In the genomic region with DNA sequence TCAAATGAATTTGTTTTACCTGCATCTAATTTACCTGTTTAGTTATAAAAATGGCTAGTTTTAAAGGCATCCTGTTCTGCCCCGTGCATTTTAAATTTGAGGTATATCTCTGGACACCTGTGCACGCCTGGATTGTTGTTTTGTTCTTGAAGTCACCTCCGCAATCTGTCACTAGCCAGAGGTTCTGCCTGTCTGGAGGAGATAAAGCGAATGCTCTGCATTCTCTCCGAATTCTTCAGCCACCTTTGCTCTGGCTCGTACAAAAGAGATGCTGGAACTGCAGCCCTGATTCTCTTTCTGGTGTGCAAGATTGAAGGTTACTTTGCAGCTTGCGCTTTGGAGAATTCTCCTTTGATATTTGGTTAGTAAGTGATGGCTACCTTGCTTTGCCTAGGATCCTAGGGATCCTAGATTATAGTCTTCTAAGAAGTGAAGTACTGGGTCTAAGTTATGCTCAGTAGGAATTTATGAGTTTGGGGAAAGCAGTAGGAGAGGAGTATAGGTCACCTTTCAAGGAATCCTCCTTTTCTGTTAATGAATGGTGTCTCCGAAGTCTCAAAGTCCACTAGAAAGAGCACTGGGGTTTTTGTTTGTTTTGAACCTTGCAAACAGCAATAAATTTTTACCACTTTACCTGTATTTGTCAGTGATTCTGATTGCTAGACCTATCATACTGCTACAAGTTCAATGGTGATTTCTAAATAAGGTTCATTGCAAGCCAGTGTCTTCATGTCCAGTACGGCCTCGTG, we compare ENCODE assay signal across 8 mouse cellular contexts.
DNase-seq lines count a peak whose midpoint lies in the region; ATAC-seq and TF ChIP-seq lines count a peak whose summit lies in the region.

No protein-coding gene starts in this region.

- TF ChIP-seq POLR2A in MEL (IDR thresholded peaks at IDR 0.05; ENCODE audit: control insufficient read depth in 1 of 2, insufficient read depth in 1 of 2, low read depth in 1 of 2, low read length in 2 of 2, poor library complexity in 1 of 2), result no peak

- peaks cover 14% of the 10 kb centered on the region; the same call in 1 of the 2 replicates for H3K27me3 ChIP-seq in hindbrain, embryonic 14.5 days (ENCODE audit: control insufficient read depth, insufficient read depth, low read length)
- no peaks in the 10 kb centered on the region; the same call in 1 of the 2 replicates for H3K27me3 ChIP-seq in hindbrain, embryonic 11.5 days (ENCODE audit: control insufficient read depth, insufficient read depth, low read length)
- H3K27me3 ChIP-seq in MEL (ENCODE audit: control insufficient read depth in 1 of 2, insufficient read depth in 2 of 2, low read length in 2 of 2), result no peaks in the 10 kb centered on the region

- no peak for DNase-seq in hindbrain, embryonic 14.5 days (ENCODE audit: low spot score)
- DNase-seq in hindbrain, embryonic 11.5 days (ENCODE audit: low spot score), result no peak
- DNase-seq in MEL (ENCODE audit: low read depth, low spot score), result peak; percentile 19
- DNase-seq in induced T-regulatory cell, adult 2 months (ENCODE audit: low read depth), result peak; percentile 9
- DNase-seq in layer of hippocampus, postnatal 14 days (ENCODE audit: low spot score in 2 of 2), result no peak
- DNase-seq in urinary bladder, postnatal 25 days (ENCODE audit: low spot score), result no peak
- no peak for DNase-seq in adrenal gland, adult (ENCODE audit: inconsistent age in 2 of 2, low spot score in 1 of 2)

- 70% methylated on average over 10 of the region's 10 CpGs for WGBS in hindbrain, embryonic 14.5 days
- 68% methylated on average over 10 of the region's 10 CpGs for WGBS in hindbrain, embryonic 11.5 days

- H3K4me1 ChIP-seq in hindbrain, embryonic 14.5 days (replicated peaks; ENCODE audit: control insufficient read depth, insufficient read depth, low read length), result peaks cover 3% of the 10 kb centered on the region; the same call in 1 of the 2 replicates
- H3K4me1 ChIP-seq in hindbrain, embryonic 11.5 days (replicated peaks; ENCODE audit: control insufficient read depth, insufficient read depth, low read length), result no peaks in the 10 kb centered on the region
- peaks cover 8 to 14% of the 10 kb centered on the region in 2 experiments; a peak in 3 of 4 replicates for H3K4me1 ChIP-seq in MEL (ENCODE audit: control insufficient read depth in 1 of 2, insufficient read depth in 2 of 2, low read length in 2 of 2)

- no peaks in the 10 kb centered on the region for H3K36me3 ChIP-seq in hindbrain, embryonic 14.5 days (replicated peaks; ENCODE audit: control insufficient read depth, insufficient read depth)
- no peaks in the 10 kb centered on the region for H3K36me3 ChIP-seq in hindbrain, embryonic 11.5 days (ENCODE audit: control insufficient read depth, insufficient read depth, low read length)
- H3K36me3 ChIP-seq in MEL (ENCODE audit: control insufficient read depth in 1 of 2, insufficient read depth in 2 of 2, low read length in 2 of 2), result peaks cover 0 to 11% of the 10 kb centered on the region in 2 experiments; a peak in 2 of 4 replicates

- peak overlapping the region; percentile 96; the same call in 1 of the 2 replicates for H3K4me2 ChIP-seq in hindbrain, embryonic 14.5 days (replicated peaks)
- H3K4me2 ChIP-seq in hindbrain, embryonic 11.5 days (replicated peaks; ENCODE audit: low read depth, low read length), result no peak overlapping the region

- H3K4me3 ChIP-seq in hindbrain, embryonic 14.5 days (replicated peaks; ENCODE audit: low read length), result no peak overlapping the region
- no peak overlapping the region for H3K4me3 ChIP-seq in hindbrain, embryonic 11.5 days (ENCODE audit: low read depth, low read length)
- H3K4me3 ChIP-seq in MEL (ENCODE audit: control insufficient read depth in 1 of 2, insufficient read depth in 1 of 2, low read depth in 2 of 2, low read length in 2 of 2), result peak overlapping the region in 1 of 2 experiments; percentile 83; a peak in 2 of 4 replicates

- no peaks in the 10 kb centered on the region for H3K9me3 ChIP-seq in hindbrain, embryonic 14.5 days (ENCODE audit: control insufficient read depth, low read length)
- no peaks in the 10 kb centered on the region for H3K9me3 ChIP-seq in hindbrain, embryonic 11.5 days (ENCODE audit: control insufficient read depth, low read length)
- no peaks in the 10 kb centered on the region for H3K9me3 ChIP-seq in MEL (replicated peaks; ENCODE audit: insufficient read depth, low read length)

- TF ChIP-seq EP300 in MEL (IDR thresholded peaks at IDR 0.05; ENCODE audit: low read depth in 1 of 2, low read length in 2 of 2), result no peak

- TF ChIP-seq CTCF in MEL (IDR thresholded peaks at IDR 0.05 in 2 of 3, conservative IDR thresholded peaks at IDR 0.05 in 1 of 3; ENCODE audit: control insufficient read depth in 1 of 3, insufficient read depth in 1 of 3, low read depth in 2 of 3, low read length in 3 of 3, poor library complexity in 1 of 3, severe bottlenecking in 1 of 3), result no peak

- H3K27ac ChIP-seq in hindbrain, embryonic 14.5 days, result no peak overlapping the region
- H3K27ac ChIP-seq in hindbrain, embryonic 11.5 days (ENCODE audit: low read depth, low read length), result no peak overlapping the region
- no peak overlapping the region for H3K27ac ChIP-seq in MEL (ENCODE audit: control insufficient read depth, low read depth, low read length)

- H3K9ac ChIP-seq in hindbrain, embryonic 14.5 days, result no peak overlapping the region
- H3K9ac ChIP-seq in hindbrain, embryonic 11.5 days (ENCODE audit: low read depth, low read length), result no peak overlapping the region
- H3K9ac ChIP-seq in MEL (ENCODE audit: control insufficient read depth, low read depth, low read length, poor library complexity, severe bottlenecking), result no peak overlapping the region

- peaks cover 3% of the 10 kb centered on the region for H3K79me2 ChIP-seq in MEL (ENCODE audit: control insufficient read depth, insufficient read depth, low read length, poor library complexity)

- no peak for TF ChIP-seq RAD21 in MEL (IDR thresholded peaks at IDR 0.05; ENCODE audit: low read depth, low read length)

- ATAC-seq in hindbrain, embryonic 14.5 days (ENCODE audit: low FRiP score), result no peak
- no peak for ATAC-seq in hindbrain, embryonic 11.5 days (ENCODE audit: low FRiP score)
- 0 out of 2 replicates have a peak, but pooled peaks have one; percentile 6 for ATAC-seq in megakaryocyte progenitor cell, adult 5-6 weeks (replicated peaks; ENCODE audit: poor library complexity)

TF ChIP-seq in MEL, 35 proteins besides CTCF, POLR2A, EP300 and RAD21:
- 0 out of 2 replicates have a peak, but pooled peaks have one; percentile 20 for TF ChIP-seq GATA1 (IDR thresholded peaks at IDR 0.05; ENCODE audit: low read depth, low read length)
- no peak for TF ChIP-seq E2F4 (IDR thresholded peaks at IDR 0.05; ENCODE audit: borderline replicate concordance, low read depth, low read length)
- TF ChIP-seq TAL1 (IDR thresholded peaks at IDR 0.05; ENCODE audit: low read length), result peak; percentile 27; the same call in 1 of the 2 replicates
- TF ChIP-seq POLR2AphosphoS2 (IDR thresholded peaks at IDR 0.05; ENCODE audit: low read length), result no peak

Comparison
In these comparisons a context has a peak if more than half of its experiments do, and no peak if none do; other contexts are left out.
1. DNase-seq: peak in MEL (single experiment) and induced T-regulatory cell, adult 2 months (single experiment); none in hindbrain, embryonic 14.5 days (single experiment), hindbrain, embryonic 11.5 days (single experiment), layer of hippocampus, postnatal 14 days (0 of 2), urinary bladder, postnatal 25 days (single experiment) and adrenal gland, adult (0 of 2).